Mouse (Mus musculus): ENCODE data around the gene Krtap5-5. TPM values are rescaled to one million over a fixed set of nuclear protein-coding genes. Genes with fewer than 3 reads are reported as not detected.
"Not testable (repeated sequence)": the region's sequence is repeated elsewhere in the genome, so short reads cannot be mapped to it uniquely, and the experiment has no call there.

The Krtap5-5 gene
- polyA plus RNA-seq (2012): 0.03 TPM in 1 of 2 replicates, not detected in the other

- H3K27me3 ChIP-seq (ENCODE audit: control insufficient read depth); H3K4me3 ChIP-seq (replicated peaks); H3K4me1 ChIP-seq (ENCODE audit: control insufficient read depth); H3K9me3 ChIP-seq (ENCODE audit: control insufficient read depth, low read length); H3K36me3 ChIP-seq (ENCODE audit: control insufficient read depth): not testable (repeated sequence)
Measured at GRCm38 (mm10) chr7:142229871-142230270, at the start of gene Krtap5-5. Krtap5-5 (minus strand) TSS chr7:142229971.

- not testable (repeated sequence) for H3K36me3 ChIP-seq (ENCODE audit: control insufficient read depth); H3K9me3 ChIP-seq (ENCODE audit: control insufficient read depth, low read length); H3K4me1 ChIP-seq (ENCODE audit: control insufficient read depth); H3K4me3 ChIP-seq (replicated peaks)
- peaks cover 35% of the 10 kb centered on the region for H3K27me3 ChIP-seq (ENCODE audit: control insufficient read depth)
Measured at GRCm38 (mm10) chr7:142279291-142279690, 49.5 kb upstream of the Krtap5-5 start.

- not testable (repeated sequence) for H3K4me3 ChIP-seq (replicated peaks)
Measured at GRCm38 (mm10) chr7:142278183-142278582, 48.4 kb upstream of the Krtap5-5 start.

GRCm38 (mm10) chr7:142274263-142274662 lies 44.5 kb upstream of the Krtap5-5 start, which contains the start of gene Gm4559:
Gm4559 (minus strand) TSS chr7:142274363.
- not testable (repeated sequence) for H3K4me1 ChIP-seq (ENCODE audit: control insufficient read depth); H3K4me3 ChIP-seq (replicated peaks); H3K27me3 ChIP-seq (ENCODE audit: control insufficient read depth); H3K9me3 ChIP-seq (ENCODE audit: control insufficient read depth, low read length); H3K36me3 ChIP-seq (ENCODE audit: control insufficient read depth)

More at GRCm38 (mm10) chr7:142278183-142278582, 48.4 kb upstream of the Krtap5-5 start:
- not testable (repeated sequence) for H3K4me1 ChIP-seq (ENCODE audit: control insufficient read depth); H3K9me3 ChIP-seq (ENCODE audit: control insufficient read depth, low read length); H3K36me3 ChIP-seq (ENCODE audit: control insufficient read depth)
- H3K27me3 ChIP-seq (ENCODE audit: control insufficient read depth): peaks cover 24% of the 10 kb centered on the region

- H3K9me3 ChIP-seq (ENCODE audit: control insufficient read depth, low read length); H3K4me3 ChIP-seq (replicated peaks); H3K36me3 ChIP-seq (ENCODE audit: control insufficient read depth); H3K27me3 ChIP-seq (ENCODE audit: control insufficient read depth); H3K4me1 ChIP-seq (ENCODE audit: control insufficient read depth): not testable (repeated sequence)
Measured at GRCm38 (mm10) chr7:142258254-142258653, 28.5 kb upstream of the Krtap5-5 start, which contains the start of gene Gm2431. Gm2431 (minus strand) TSS chr7:142258354.

GRCm38 (mm10) chr7:142255517-142255916 lies 25.7 kb upstream of the Krtap5-5 start:
- Histone ChIP-seq H3K27me3 (ENCODE audit: control insufficient read depth) (peaks cover 2% of the 10 kb centered on the region; the same call in 1 of the 2 replicates), H3K9me3 (ENCODE audit: control insufficient read depth, low read length) (no peaks in the 10 kb centered on the region), H3K4me3 (replicated peaks) (no peak overlapping the region), H3K4me1 (ENCODE audit: control insufficient read depth) (no peaks in the 10 kb centered on the region), H3K36me3 (ENCODE audit: control insufficient read depth) (no peaks in the 10 kb centered on the region)
- TF ChIP-seq TAL1 (IDR thresholded peaks at IDR 0.05; ENCODE audit: low read length) (no peak), GATA1 (IDR thresholded peaks at IDR 0.05; ENCODE audit: low read length) (no peak)

- no peak for TF ChIP-seq TAL1 (IDR thresholded peaks at IDR 0.05; ENCODE audit: low read length)
- TF ChIP-seq GATA1 (IDR thresholded peaks at IDR 0.05; ENCODE audit: low read length): no peak
- Histone ChIP-seq H3K4me3 (replicated peaks) (no peak overlapping the region), H3K9me3 (ENCODE audit: control insufficient read depth, low read length) (no peaks in the 10 kb centered on the region), H3K36me3 (ENCODE audit: control insufficient read depth) (no peaks in the 10 kb centered on the region), H3K4me1 (ENCODE audit: control insufficient read depth) (no peaks in the 10 kb centered on the region), H3K27me3 (ENCODE audit: control insufficient read depth) (no peaks in the 10 kb centered on the region)
Measured at GRCm38 (mm10) chr7:142249824-142250223, 20.1 kb upstream of the Krtap5-5 start.

- no peaks in the 10 kb centered on the region for H3K36me3 ChIP-seq (ENCODE audit: control insufficient read depth)
- no peaks in the 10 kb centered on the region for H3K27me3 ChIP-seq (ENCODE audit: control insufficient read depth)
- H3K9me3 ChIP-seq (ENCODE audit: control insufficient read depth, low read length): peaks cover 15% of the 10 kb centered on the region
- no peak for TF ChIP-seq TAL1 (IDR thresholded peaks at IDR 0.05; ENCODE audit: low read length)
- no peak for TF ChIP-seq GATA1 (IDR thresholded peaks at IDR 0.05; ENCODE audit: low read length)
- no peaks in the 10 kb centered on the region for H3K4me1 ChIP-seq (ENCODE audit: control insufficient read depth)
- H3K4me3 ChIP-seq (replicated peaks): no peak within 1 kb of the TSS
Measured at GRCm38 (mm10) chr7:142240978-142241377, 11.2 kb upstream of the Krtap5-5 start, which contains the start of gene Gm40460. Gm40460 (minus strand) TSS chr7:142241078.

GRCm38 (mm10) chr7:142231540-142231939 lies 1.8 kb upstream of the Krtap5-5 start:
- Histone ChIP-seq H3K4me1 (ENCODE audit: control insufficient read depth) (no peaks in the 10 kb centered on the region), H3K27me3 (ENCODE audit: control insufficient read depth) (no peaks in the 10 kb centered on the region), H3K9me3 (ENCODE audit: control insufficient read depth, low read length) (peaks cover 10% of the 10 kb centered on the region), H3K4me3 (replicated peaks) (no peak overlapping the region), H3K36me3 (ENCODE audit: control insufficient read depth) (no peaks in the 10 kb centered on the region)
- TF ChIP-seq TAL1 (IDR thresholded peaks at IDR 0.05; ENCODE audit: low read length) (no peak), GATA1 (IDR thresholded peaks at IDR 0.05; ENCODE audit: low read length) (no peak)

- Histone ChIP-seq H3K4me3 (replicated peaks) (no peak overlapping the region), H3K36me3 (ENCODE audit: control insufficient read depth) (no peaks in the 10 kb centered on the region), H3K9me3 (ENCODE audit: control insufficient read depth, low read length) (peaks cover 12% of the 10 kb centered on the region), H3K4me1 (ENCODE audit: control insufficient read depth) (no peaks in the 10 kb centered on the region), H3K27me3 (ENCODE audit: control insufficient read depth) (no peaks in the 10 kb centered on the region)
- TF ChIP-seq TAL1 (IDR thresholded peaks at IDR 0.05; ENCODE audit: low read length) (no peak), GATA1 (IDR thresholded peaks at IDR 0.05; ENCODE audit: low read length) (no peak)
Measured at GRCm38 (mm10) chr7:142224518-142224917, 5.3 kb downstream of the Krtap5-5 start.

- not testable (repeated sequence) for H3K9me3 ChIP-seq (ENCODE audit: control insufficient read depth, low read length); H3K36me3 ChIP-seq (ENCODE audit: control insufficient read depth); H3K4me1 ChIP-seq (ENCODE audit: control insufficient read depth); H3K4me3 ChIP-seq (replicated peaks); H3K27me3 ChIP-seq (ENCODE audit: control insufficient read depth)
Measured at GRCm38 (mm10) chr7:142212136-142212535, 17.6 kb downstream of the Krtap5-5 start.
